Mouse (Mus musculus): ENCODE measurements around the gene Yjefn3.

The Yjefn3 gene

DNA sequence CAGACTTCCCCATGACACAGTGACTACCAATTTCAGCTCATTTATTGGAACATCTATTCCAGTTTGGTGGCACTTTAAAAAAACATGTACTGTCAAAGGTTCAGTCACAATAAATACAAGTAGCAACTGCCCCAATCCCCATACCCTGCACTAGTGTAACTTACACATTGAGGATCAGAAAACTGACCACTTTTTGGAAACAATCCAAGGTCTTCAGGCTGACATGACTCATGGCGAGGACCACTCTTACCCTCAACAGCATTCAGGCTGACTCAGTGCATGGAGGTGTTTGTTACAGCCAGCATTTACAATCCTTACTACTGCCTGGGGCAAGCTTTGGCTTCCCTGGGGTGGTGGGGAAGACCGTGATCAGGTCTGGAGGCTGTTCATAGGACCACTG lies 4.6 kb upstream of the Yjefn3 start:
- DNase-seq (ENCODE audit: low read depth), result no peak

DNA sequence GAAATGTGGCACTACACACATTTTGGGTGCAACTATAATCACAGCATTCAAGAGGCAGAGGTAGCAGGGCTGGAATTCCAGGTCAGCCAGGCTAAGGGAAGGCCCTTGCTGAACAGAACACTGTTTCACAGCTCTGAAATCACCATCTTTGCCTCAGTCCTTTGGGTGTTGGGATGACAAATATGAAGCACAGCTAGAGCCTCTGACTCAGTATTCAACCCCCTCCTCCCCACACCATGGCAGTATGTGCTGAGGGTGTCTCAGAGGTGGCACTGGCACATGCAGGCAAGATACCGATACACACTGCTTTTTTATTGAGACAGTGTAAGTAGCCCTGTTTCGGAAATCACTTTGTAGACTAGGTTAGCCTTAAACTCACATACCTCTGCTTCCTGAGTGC lies 3.7 kb upstream of the Yjefn3 start:
- no peak for DNase-seq (ENCODE audit: low read depth)

DNA sequence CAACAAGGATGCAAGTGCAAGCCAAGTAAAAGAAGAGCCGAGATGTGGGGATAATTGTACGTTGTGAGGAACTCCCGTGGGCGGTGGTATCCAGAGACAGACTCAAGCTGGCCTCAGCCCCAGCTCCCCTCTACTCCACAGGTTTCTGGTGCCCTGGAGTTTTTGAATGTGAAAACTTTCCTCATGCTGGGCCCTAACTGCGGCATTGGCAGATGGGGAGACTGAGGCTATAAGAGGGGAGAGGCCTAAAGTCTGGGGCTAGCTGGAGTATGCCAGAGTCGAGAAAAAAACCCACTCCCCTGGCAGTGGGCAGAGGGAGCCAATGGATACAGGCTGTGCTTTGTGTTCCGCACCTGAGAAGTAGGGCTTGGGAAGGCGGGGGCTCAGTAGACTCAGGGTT lies 1.6 kb upstream of the Yjefn3 start:
- DNase-seq (ENCODE audit: low read depth), result no peak

DNA sequence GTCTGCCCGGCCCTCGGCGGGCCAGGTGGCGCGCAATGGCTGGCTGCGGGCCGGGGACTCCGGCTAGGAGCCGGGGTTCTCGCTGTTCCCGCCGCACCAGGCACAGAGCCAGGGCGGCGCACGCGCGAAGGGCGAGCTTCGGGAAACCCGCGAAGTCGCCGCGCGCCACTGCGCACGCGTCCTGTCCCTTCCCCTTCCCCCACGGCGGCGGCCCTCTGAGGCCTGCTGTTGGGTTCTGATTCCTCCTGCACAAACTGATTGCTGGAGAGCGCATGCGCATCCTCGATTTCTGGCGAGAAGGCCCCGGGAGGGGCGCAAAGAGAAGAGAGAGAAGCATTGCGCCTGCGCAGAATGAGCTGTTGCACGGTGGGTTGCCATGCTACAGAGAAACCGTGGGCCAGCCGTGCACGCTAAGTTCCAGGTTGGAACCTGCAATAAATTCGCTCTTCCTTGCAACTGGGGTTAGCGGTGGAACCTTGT lies 591 bp upstream of the Yjefn3 start:
- DNase-seq (ENCODE audit: low read depth), result peak; percentile 96

DNA sequence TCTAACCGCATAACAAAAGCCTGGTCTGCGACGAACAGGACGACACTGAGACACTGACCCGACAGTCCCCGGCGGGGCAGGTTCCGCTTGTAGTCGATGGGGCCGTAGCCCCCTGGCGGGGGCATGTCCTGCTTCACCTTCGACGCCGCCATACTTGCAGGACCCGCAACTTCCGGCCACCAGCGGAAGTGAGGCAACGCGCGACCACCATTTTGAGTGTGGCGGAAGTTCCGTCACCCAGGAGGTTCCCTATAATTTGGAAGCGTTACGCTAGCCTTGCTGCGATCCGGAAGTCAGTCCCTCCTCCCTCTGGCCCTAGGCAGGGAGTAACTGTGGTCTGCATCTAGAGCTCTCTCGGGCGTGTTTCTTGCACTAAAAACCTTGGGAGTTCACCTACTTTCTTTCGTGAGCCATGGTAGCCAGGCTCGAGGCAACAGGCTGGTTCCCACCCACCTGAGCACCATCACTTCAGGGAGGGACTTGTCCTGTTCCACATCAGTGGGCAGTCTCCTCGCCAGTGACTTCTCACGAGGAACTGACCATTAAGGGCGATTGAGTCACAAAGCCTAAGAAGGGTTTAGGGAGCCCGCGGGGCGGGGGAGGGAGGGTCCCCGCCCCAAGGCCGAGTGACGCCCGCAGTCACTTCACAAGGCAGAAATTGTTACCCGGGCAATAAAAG lies 889 bp downstream of the Yjefn3 start:
- peak; percentile 97 for DNase-seq (ENCODE audit: low read depth)

DNA sequence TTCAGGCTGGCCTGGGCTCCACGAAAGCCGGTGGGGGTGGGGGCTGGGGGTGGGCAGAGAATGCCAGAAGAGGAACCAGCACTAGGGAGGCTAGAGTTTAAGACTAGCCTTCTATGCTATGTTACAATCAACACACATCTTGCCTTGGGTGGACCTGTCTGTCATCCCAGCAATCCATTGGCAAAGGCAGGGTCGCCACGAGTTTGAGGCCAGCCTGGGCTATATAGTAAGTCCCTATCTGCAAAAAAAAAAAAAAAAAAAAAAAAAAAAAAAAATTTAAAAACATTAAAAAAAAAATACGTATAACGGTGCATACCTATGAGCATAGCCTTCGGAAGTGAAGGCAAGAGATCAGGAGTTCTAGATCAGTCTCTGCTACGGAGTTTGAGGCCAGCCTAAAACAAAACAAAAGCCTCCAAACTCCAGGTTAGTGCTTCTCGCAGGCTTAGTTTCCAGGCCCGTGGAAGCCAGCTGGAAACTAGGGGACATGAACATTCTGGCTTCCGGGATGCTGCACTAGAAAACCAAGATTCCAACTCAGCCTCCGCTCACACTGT lies 1.5 kb downstream of the Yjefn3 start:
- no peak for DNase-seq (ENCODE audit: low read depth)

DNA sequence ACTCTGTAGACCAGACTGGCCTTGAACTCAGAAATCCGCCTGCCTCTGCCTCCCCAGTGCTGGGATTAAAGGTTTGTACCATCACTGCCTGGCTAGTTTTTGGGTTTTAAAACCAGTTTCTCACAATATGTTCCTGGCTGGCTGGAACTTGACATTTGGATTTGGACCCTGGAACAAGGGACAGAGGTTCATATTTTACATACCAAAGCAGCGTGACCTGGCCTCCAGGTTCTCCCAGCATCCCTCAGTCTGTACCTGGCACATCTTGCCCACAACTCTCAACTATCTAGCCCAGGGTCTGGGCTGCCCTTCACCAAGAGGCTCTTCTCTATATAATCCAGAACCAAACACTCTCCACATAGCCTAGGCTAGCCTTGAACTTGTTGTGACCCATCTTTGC lies 2.6 kb downstream of the Yjefn3 start:
- DNase-seq (ENCODE audit: low read depth), result no peak

DNA sequence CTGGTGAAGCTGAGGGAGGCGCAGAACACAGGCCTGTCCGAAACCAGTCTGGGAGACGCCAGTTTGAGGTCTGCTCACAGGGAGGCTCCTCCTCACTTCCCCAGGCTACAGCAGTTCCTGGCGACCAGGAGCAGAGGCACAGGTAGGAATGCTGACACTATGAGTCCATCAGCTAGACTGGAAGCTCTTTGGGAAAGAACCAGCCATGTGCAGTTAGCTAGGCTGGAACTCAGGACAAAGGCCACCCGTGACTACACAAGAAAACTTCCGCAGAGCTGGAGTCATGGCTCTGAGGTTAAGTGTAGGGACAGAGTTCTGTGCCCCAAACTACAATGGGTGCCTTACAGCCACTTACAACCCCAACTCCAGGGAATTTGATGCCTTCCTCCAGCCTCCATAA lies 4.7 kb downstream of the Yjefn3 start:
- no peak for DNase-seq (ENCODE audit: low read depth)

DNA sequence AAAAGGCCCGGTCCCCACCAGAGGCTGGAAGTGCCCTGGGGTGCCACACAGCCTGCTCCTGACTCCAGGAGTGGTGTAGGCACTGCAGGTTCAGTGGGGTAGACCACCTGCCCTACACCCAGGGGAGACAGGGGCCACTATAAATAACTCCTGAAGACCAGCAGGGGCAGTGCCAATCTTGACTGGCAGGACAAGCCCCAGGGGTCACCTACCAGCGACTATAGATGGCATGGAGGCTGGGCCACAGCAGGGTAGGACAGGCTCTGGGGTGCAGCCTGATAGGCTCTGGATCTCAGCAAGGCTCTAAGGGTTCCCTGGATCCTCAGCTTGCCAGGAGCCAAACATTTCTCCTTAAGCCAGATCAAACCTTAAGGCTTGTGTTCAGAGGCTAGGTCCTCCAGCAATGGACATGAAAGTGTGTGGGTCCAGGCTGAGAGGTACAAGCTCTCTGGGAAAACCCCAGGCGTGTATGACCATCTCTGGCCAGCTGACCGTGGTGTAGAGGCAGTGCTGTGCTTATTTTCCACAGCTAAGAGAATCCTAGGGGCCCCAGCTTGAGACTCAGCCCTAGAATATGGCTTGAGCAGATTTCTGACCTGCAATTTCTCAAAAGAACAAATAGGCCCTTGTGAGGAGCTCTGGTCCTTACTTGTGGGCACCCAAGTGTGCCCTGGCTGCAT lies 6.6 kb downstream of the Yjefn3 start:
- no peak for DNase-seq (ENCODE audit: low read depth)

DNA sequence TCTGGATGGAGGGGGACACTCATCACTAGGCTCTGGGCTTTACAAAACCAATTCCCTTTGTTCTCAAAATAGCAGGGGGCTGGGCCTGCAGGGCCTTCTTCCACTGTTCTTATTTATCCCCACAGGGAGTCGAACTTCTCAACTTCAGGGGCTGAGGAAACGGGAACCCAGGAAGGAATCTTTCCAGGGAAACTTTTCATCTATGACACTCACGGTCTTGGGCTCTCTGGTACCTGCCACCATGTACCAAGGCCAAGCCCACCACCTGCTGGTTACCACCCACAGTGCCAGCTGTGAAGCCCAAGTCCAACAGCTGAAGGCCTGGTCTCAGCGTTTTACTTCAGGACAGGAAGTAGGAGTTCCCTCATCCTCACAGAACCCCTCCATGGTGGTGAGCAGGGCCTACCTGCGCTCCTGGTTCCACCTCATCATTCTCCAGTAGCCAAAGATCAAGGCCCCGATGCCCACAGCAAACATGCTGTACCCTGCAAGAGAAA lies 7.6 kb downstream of the Yjefn3 start:
- no peak for DNase-seq (ENCODE audit: low read depth)

DNA sequence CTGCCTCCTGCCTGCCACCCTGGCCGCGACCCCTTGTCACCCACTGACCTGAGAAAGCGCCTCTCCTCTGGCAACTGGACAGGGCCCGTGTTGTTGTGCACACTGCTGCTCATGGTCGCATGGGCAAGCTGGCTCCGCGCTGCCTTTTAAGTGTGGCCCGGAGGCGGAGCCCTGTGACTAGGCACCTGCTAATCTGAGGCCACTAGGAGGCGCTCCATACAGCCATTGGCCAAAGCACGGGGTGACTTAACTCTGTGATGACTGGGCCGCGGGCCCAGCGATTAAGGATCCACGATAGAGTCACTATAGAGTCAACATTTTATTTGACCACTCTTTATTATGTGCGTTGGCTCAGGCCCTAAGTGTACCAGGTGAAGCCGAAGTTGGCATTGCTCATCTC lies 8.6 kb downstream of the Yjefn3 start:
- no peak for DNase-seq (ENCODE audit: low read depth)

DNA sequence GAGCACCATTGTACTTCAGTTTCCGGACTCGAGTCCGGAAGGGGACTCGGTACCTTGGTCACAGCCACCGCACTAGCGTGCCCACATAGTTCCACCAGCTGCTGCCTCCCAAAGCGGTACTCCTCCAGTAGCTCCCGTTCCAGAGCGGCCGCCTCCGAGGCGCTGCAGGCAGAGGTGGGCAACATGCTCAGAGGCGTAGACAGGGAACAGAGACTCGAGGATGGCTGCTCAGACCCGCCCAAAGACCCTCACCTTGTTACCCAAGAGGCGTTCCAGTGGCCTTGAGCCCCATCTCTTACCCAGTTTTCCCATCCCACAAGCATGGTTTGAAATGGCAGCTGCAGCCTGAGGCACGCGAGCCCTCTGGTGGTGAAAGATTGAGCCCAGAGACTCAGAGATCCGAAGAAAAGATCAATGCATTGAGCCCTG lies 11.7 kb downstream of the Yjefn3 start:
- no peak for DNase-seq (ENCODE audit: low read depth)

DNA sequence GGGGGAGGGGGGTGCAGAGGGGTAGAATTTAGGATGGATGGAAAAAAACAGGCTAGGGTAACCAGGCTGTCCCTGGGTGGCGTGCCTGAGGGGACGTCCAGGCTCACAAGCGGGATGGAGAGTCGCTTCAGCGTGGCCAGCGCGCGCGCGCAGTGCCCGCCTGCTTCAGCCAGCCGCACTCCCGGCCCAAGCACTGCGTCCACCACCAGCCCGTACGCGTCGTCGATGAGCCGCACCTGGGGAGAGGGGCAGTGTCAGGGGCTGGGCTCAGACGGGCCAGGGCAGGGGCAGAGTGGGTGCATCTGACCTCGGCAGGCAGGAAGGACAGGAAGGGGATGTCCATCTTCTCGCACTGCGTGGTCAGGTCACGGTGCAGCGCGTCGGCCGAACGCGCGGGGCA lies 13.6 kb downstream of the Yjefn3 start:
- DNase-seq (ENCODE audit: low read depth), result no peak

DNA sequence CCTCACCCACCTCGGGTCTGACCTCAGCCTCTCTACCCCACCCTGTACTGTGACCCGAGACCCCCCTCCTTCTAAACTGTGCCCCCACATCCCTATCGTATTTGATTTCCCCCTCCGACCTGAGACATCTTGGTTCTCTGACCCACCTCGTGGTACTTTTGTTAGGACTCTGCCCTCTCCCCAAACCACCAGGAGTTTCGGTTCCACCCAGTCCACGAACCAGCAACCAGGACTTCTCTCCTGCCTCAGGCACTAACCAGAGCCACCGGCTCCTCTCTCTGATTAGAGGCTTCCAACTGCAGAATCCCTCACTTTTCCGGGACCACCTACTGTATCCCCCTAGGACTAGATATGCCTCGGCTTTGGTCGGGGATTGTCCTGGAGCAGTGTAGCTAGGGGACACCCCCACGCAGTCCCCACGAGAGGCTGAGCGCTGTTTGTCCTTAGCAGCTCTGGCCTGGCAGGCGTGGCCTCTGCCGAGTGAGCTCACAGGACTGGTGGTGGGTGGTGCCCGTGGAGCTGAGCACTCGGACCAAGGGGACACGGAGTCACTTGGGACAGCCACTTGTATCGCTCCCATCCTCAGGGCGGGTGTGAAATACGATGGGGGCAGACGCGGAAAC lies 14.2 kb downstream of the Yjefn3 start:
- DNase-seq (ENCODE audit: low read depth), result no peak

DNA sequence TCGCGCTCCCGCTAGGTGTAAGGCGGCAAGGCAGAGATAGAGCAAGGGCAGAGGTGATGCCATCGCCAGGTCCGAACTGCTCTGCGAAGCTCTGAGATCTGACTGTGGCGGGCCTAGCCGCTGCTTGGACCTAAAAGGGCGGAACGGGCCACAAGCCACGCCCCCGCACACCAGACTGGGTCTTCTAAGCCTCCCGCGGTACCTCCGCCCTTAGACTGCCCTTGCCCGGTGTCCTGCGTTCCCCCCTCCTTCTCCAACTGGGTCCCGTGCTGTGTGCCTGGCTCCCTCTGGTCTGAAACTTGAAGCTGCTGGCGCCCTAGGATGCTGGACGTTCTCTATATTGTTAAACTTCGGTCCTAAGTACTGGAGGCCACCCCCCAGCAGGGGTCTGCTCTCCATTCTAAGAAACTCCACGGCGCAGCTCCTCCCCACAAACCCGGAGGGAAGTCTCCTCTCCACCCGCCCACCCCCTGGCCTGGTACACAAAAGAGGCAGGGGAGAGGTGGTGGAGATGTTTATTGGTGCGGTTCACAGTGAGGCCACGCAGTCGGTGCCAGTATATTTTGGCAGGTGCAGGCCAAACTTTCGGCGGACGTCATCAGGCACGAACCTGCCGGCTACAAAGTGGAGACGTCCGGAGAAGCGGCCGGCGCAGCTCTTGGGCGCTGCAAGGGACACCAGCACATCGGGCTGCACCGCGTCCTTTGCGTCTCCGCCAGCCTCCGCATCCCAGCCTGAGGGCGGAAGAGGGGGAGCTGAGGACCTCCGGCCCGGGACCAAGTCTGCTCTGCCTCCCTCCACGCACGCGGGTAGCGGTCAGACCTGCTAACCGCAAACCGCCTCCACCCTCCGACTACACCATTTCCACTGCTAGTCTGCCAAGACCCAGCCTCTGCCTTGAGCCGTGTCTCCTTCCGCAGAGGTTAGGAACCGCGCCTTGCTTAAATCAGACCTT lies 14.9 kb downstream of the Yjefn3 start, which contains the start of gene Cilp2:
Gene Cilp2 (minus strand): TSS at position 399 of the 955 bp plus-strand sequence.
- no peak for DNase-seq (ENCODE audit: low read depth)

DNA sequence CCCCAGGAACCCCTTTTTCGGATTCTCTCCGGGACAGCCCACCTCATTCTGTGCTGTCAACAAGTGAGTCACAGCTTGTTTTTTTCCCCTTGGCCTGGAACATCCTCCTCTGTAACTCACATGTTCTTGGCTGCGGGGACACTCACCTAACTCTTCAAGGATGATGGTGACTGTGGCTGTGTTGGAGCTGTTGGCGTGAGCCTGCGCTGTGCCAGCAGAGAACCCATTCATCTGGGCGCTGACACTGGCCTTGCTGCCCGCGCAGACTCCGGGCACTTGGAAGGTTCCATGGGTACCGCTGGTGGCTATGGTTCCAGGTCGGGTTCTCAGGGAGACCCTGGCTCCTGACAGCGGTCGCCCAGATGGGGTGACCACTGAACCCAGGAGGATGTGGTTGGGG lies 18.4 kb downstream of the Yjefn3 start:
- no peak for DNase-seq (ENCODE audit: low read depth)

DNA sequence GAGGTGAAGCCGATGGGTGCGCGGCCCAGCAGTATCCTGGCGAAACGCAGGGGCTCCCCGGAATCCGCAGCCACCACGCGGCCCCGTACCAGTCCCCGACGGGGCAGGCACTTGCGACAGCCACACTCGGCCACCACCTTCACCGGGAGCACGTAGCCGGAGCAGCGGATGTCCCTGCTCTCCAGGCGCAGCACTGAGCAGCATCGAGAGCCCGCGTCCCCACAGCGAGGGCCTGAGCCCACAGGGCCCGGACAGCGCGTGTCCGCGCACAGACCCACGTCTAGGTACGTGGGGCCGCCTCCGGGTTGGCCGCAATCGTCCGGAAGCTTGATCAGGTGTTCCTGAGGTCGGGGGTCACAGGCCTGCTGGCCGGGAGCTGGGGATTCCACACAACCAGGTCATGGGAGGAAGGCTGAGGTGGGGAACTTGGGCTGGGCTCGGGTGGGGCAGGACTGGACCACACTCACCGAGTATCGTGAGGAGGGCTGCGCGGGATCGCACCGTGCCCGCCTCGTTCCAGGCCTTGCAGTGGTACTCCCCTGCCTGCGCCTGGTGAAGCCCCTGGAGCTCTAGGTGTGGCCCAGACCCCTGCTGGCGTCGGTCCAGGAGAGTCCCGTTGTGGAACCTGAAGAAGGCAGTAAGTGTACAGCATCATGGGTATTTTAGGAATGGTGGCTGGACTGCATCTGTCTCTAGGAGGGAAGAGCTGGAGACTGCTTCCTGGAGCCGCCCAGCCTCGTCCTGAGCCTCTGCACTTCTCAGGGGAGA lies 19.5 kb downstream of the Yjefn3 start:
- no peak for DNase-seq (ENCODE audit: low read depth)

DNA sequence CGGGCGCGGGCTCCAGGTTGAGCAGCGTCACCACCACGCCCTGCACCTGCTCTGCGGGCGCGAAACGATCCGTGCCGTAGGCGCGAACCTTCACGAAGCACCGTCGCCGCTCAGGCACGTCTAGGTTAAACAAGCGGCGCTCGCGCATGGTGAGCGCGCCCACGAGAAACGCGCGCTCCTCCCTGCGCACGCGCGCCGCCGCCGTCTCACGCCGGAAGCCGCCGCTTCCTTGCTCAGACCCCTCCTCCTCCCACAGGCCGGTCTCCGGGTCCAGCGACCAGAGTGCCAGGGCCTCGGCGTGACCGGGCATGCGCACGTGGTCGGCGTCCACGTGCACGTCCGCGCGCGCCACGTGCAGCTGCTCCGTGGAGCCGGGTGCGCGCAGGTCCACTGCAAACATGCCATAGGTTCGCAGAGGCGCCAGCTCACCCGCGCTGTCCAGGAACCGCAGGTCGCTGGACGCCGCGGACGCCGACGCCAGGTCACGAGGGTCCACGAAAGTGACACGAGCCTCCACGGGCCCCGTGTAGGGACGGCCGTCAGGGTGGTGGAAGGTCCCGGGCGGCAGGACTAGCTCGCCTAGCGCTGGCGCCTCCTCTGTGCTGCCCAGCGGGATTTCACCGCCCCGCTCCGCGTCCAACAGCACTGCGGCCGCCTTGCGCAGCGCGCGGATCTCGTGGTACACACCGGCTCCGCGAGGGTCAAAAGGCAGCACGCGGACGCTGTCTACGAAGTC lies 20.3 kb downstream of the Yjefn3 start:
- DNase-seq (ENCODE audit: low read depth), result no peak

DNA sequence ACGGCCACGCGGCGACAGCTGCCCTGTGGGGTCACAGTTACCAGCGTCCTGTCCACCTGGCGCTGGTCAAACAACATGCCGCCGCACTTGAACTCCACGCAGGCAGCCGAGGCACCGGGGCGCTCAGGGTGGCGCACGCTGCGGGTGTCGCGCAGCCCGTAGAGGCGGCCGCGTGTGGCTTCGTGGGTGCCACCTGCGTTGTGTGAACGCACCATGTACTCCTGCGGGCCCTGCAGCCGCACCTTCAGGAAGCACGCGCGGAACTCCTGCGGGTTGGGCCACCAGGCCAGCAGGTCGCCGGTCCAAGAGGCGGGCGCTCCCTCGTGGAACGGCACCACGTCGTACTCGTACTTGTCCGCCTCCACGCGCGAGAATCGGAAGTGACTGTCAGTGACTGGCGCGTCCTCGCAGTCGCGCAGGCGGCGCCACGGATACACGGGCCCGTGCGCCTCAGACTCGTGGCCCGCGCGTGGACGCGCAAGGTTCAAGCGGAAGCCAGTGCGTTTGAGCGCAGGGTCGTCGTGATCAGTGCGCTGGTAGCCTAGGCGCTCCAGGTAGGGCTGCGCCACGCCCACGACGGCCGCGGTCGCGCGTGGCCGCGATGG lies 21.1 kb downstream of the Yjefn3 start:
- no peak for DNase-seq (ENCODE audit: low read depth)

DNA sequence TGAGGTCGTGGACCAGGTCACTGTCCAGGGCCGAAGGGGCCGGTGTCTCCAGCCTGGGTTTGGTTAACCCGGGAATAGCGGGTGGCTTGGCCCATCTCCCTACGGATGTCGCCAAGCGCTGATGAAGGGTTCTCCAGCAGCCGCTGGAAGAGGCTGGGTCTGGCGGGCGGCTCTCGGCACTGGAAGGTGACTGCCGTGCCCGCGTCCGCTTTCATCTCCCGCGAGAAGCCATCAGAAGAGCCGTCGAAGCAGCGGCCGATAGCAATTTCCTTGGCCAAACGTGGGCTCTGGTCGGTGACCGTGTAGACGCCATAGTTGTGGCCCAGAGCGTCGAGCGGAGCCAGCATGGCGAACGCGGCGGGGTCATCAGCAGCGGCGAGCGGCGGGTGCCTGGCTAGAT lies 21.7 kb downstream of the Yjefn3 start:
- no peak for DNase-seq (ENCODE audit: low read depth)

Data from fibroblast of lung, adult 2 months (primary cell).